Mouse (Mus musculus) thymus, adult 2 months (tissue): ENCODE measurements around the gene Acot2.

ENCODE experiments used
- CTCF ChIP-seq: fragments of 200-500 bp; IDR thresholded peaks from 2 replicates; pipeline ENCODE4 v1.5.1; 2012; ENCODE audit warnings: mild to moderate bottlenecking, control low read depth, low read length, moderate library complexity, borderline replicate concordance; ENCODE audit not compliant: control insufficient read depth, poor library complexity, insufficient read depth; ENCODE audit errors: extremely low read depth
- POLR2A ChIP-seq: fragments of 200-500 bp; IDR thresholded peaks from 2 replicates; pipeline ENCODE4 v1.6.1; 2012; ENCODE audit warnings: mild to moderate bottlenecking, low read length, control low read depth, moderate library complexity; ENCODE audit not compliant: control insufficient read depth, poor library complexity, insufficient read depth; ENCODE audit errors: extremely low read depth

GRCm38 (mm10) chr12:83950493-83950839 is 37.2 kb upstream of the Acot2 start, which contains the start of gene Riox1:
- peak; percentile 35; the same call in 1 of the 2 replicates for TF ChIP-seq CTCF
- TF ChIP-seq POLR2A, result peak; percentile 76; the same call in 1 of the 2 replicates
